Mouse (Mus musculus): ENCODE results near the gene Homer1.

GRCm38 (mm10) chr13:93427920-93428876 lies 128.8 kb downstream of the Homer1 start:
- TF ChIP-seq POLR2A (IDR thresholded peaks at IDR 0.05; ENCODE audit: insufficient read depth, low read length) (no peak), CTCF (IDR thresholded peaks at IDR 0.05; ENCODE audit: low read depth, low read length) (no peak)

All from ES-Bruce4 (cell line).